Mouse (Mus musculus) G1E (cell line): ENCODE measurements around the gene Ints3. TPM values are rescaled to one million over a fixed set of nuclear protein-coding genes. Genes with fewer than 3 reads are reported as not detected.

ENCODE experiments used
- ATAC-seq: 2 replicates; pipeline ENCODE4 v1.8.0; 2016; ENCODE audit warnings: mild to moderate bottlenecking; ENCODE audit not compliant: insufficient number of reproducible peaks, poor library complexity, low FRiP score, severe bottlenecking; ENCODE audit errors: extremely low read depth
- DNase-seq: peaks from one replicate; pipeline ENCODE4 v3.0.0; 2012; ENCODE audit warnings: low spot score
- H3K27me3 ChIP-seq: 2 replicates; pipeline ENCODE4 v1.6.1; 2012; ENCODE audit warnings: mild to moderate bottlenecking, low read length, inconsistent platforms; ENCODE audit not compliant: insufficient read depth
- H3K36me3 ChIP-seq: replicated peaks from 2 replicates; pipeline ENCODE3; 2012; ENCODE audit warnings: mild to moderate bottlenecking, inconsistent platforms
- H3K4me1 ChIP-seq: 2 replicates; pipeline ENCODE4 v1.6.1; 2012; ENCODE audit warnings: low read depth, low read length, inconsistent platforms, mixed read lengths; ENCODE audit not compliant: insufficient read depth
- H3K4me3 ChIP-seq: 2 replicates; pipeline ENCODE4 v1.5.1; 2012; ENCODE audit warnings: low read depth, mild to moderate bottlenecking, inconsistent platforms, low read length, moderate library complexity, mixed read lengths
- H3K9me3 ChIP-seq: replicated peaks from 2 replicates; pipeline ENCODE4 v1.6.1; 2012; ENCODE audit warnings: inconsistent platforms
- CTCF ChIP-seq: IDR thresholded peaks from 2 replicates; pipeline ENCODE4 v1.5.1; 2012; ENCODE audit warnings: low read depth, low read length, inconsistent platforms, mixed read lengths
- GATA1 ChIP-seq: IDR thresholded peaks from 2 replicates; pipeline ENCODE4 v1.6.1; 2012; ENCODE audit warnings: borderline replicate concordance, low read length, inconsistent platforms, mixed read lengths
- GATA2 ChIP-seq: IDR thresholded peaks from 2 replicates; pipeline ENCODE4 v1.6.1; 2012; ENCODE audit warnings: low read depth, low read length, inconsistent platforms, borderline replicate concordance
- POLR2AphosphoS5 ChIP-seq: IDR thresholded peaks from 2 replicates; pipeline ENCODE4 v1.6.1; 2012; ENCODE audit warnings: low read depth, low read length, inconsistent platforms; ENCODE audit not compliant: insufficient replicate concordance
- TAL1 ChIP-seq: conservative IDR thresholded peaks from 2 replicates; pipeline ENCODE4 v1.6.1; 2012; ENCODE audit warnings: low read depth, low read length, inconsistent platforms, mixed read lengths
- polyA plus RNA-seq: library from polyadenylated mRNA; stranded (reverse); fragments of >175 nt; gene quantifications from 2 replicates; pipeline ENCODE4 v1.2.3, GENCODE M21; 2012
- total RNA-seq, 2 experiments: library from RNA; stranded (forward) in 1 of 2; stranded (reverse) in 1 of 2; fragments of 200-1000 nt in 1 of 2; fragments of >200 nt in 1 of 2; fragmentation: Nextera tagmentation in 1 of 2; gene quantifications; 2 replicates each; pipeline ENCODE4 v1.2.3; 2014 to 2017

The Ints3 gene
- total RNA-seq (2014; fragmentation: Nextera tagmentation), result 36.7 and 47.0 TPM in 2 replicates
- 32.5 and 36.2 TPM in 2 replicates for total RNA-seq (2017)
- polyA plus RNA-seq, result 28.2 and 30.8 TPM in 2 replicates

GRCm38 (mm10) chr3:90433381-90434020 lies at the start of gene Ints3:
Ints3 (minus strand) TSS chr3:90433622.
- Histone ChIP-seq H3K36me3 (peaks cover 22% of the 10 kb centered on the region), H3K9me3 (no peaks in the 10 kb centered on the region), H3K4me3 (peak within 1 kb of the TSS; percentile 76), H3K27me3 (no peaks in the 10 kb centered on the region), H3K4me1 (peaks cover 48% of the 10 kb centered on the region)
- ATAC-seq, result peak; percentile 99
- DNase-seq, result peak; percentile 98
- TF ChIP-seq GATA1, result no peak
- no peak for TF ChIP-seq TAL1
- no peak for TF ChIP-seq POLR2AphosphoS5
- TF ChIP-seq GATA2, result no peak
- TF ChIP-seq CTCF, result no peak

GRCm38 (mm10) chr3:90475831-90476611 lies 42.6 kb upstream of the Ints3 start, which contains the start of gene Ilf2:
Ilf2 (plus strand) TSS chr3:90476126.
- TF ChIP-seq TAL1, result no peak
- no peak for TF ChIP-seq POLR2AphosphoS5
- no peak for TF ChIP-seq GATA2
- no peak for TF ChIP-seq GATA1
- TF ChIP-seq CTCF, result no peak
- ATAC-seq (peak; percentile 99), DNase-seq (peak; percentile 99)
- Histone ChIP-seq H3K27me3 (no peaks in the 10 kb centered on the region), H3K36me3 (peaks cover 26% of the 10 kb centered on the region), H3K4me1 (peaks cover 21% of the 10 kb centered on the region), H3K9me3 (no peaks in the 10 kb centered on the region), H3K4me3 (peak within 1 kb of the TSS; percentile 86)

- H3K4me1 ChIP-seq, result peaks cover 18% of the 10 kb centered on the region
- H3K27me3 ChIP-seq, result peaks cover 4% of the 10 kb centered on the region; the same call in 1 of the 2 replicates
- no peak for ATAC-seq
- H3K4me3 ChIP-seq, result peak overlapping the region; percentile 55
- TF ChIP-seq POLR2AphosphoS5 (no peak), TAL1 (no peak), CTCF (no peak), GATA1 (no peak), GATA2 (no peak)
- peaks cover 19% of the 10 kb centered on the region for H3K36me3 ChIP-seq
- H3K9me3 ChIP-seq, result no peaks in the 10 kb centered on the region
- no peak for DNase-seq
These were observed 41.9 kb upstream of the Ints3 start for GRCm38 (mm10) chr3:90475151-90475830.

DNA sequence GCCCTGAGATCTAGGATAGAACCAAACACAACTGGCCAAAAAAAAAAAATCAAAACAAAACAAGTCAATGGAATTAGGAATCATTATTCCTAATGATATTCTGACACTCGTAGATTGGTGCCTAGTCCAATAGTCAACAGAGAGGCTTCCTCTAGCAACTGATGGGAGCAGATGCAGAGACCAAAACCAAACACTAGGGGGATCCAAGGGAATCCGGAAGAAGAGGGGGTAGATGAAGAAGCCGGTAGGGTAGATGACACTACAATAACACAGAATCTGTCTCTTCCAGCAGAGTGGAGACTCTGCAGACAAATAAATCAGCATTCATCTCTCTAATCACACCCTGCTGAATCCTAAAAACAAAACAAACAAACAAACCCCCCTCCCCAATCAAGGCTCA lies 38.8 kb upstream of the Ints3 start:
- H3K27me3 ChIP-seq, result peaks cover 23% of the 10 kb centered on the region
- H3K4me3 ChIP-seq, result no peak overlapping the region
- TF ChIP-seq POLR2AphosphoS5 (no peak), GATA1 (no peak), GATA2 (no peak), TAL1 (no peak), CTCF (peak; percentile 54)
- no peak for ATAC-seq
- no peaks in the 10 kb centered on the region for H3K36me3 ChIP-seq
- H3K4me1 ChIP-seq, result peaks cover 16% of the 10 kb centered on the region
- DNase-seq, result peak; percentile 70
- H3K9me3 ChIP-seq, result no peaks in the 10 kb centered on the region

DNA sequence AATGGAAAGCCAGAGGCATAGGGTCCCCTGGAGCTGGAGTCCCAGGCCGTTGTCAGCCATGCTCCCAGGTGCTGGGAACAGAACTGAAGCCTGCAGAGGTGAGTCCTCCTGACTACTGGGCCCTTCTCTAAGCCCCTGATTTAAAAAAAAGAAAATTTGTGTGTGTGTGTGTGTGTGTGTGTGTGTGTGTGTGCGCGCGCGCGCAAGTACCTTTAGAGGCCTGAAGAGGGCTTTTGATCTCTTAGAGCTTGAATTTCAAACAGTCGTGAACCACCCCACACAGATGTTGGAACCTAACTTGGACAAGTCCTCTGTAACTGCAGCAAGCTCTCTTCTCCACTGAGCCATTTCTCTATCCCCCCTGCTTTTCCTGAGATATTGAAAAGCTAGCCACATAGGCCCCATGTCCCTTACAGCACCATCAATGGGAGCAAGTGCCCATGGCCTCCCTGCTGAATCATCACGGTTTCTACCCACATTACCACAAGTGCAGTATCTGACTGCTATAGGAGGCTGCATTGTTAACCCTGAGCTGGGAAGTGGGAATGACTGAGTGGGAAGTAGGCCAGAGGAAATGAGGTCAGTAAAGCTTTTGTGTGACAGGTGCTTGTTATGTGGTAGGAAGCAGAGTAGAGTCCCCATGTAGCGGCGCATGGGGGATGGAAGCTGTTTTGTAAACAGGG lies 34.3 kb upstream of the Ints3 start:
- H3K4me3 ChIP-seq, result no peak overlapping the region
- peaks cover 12% of the 10 kb centered on the region for H3K9me3 ChIP-seq
- no peaks in the 10 kb centered on the region for H3K36me3 ChIP-seq
- peaks cover 22% of the 10 kb centered on the region for H3K4me1 ChIP-seq
- peaks cover 55% of the 10 kb centered on the region for H3K27me3 ChIP-seq
- ATAC-seq (no peak), DNase-seq (no peak)
- no peak for TF ChIP-seq TAL1
- TF ChIP-seq GATA1, result no peak
- no peak for TF ChIP-seq CTCF
- TF ChIP-seq GATA2, result no peak
- TF ChIP-seq POLR2AphosphoS5, result no peak

GRCm38 (mm10) chr3:90466311-90466766 lies 32.9 kb upstream of the Ints3 start:
- ATAC-seq, result peak; percentile 34; the same call in 1 of the 2 replicates
- no peak for DNase-seq
- peaks cover 13% of the 10 kb centered on the region for H3K4me1 ChIP-seq
- peaks cover 69% of the 10 kb centered on the region for H3K27me3 ChIP-seq
- H3K9me3 ChIP-seq, result peaks cover 12% of the 10 kb centered on the region
- peak overlapping the region; percentile 51; the same call in 1 of the 2 replicates for H3K4me3 ChIP-seq
- peak; percentile 38; the same call in 1 of the 2 replicates for TF ChIP-seq CTCF
- no peak for TF ChIP-seq GATA1
- TF ChIP-seq GATA2, result no peak
- H3K36me3 ChIP-seq, result no peaks in the 10 kb centered on the region
